Mouse (Mus musculus): ENCODE measurements around the gene Zswim1. TPM values are rescaled to one million over a fixed set of nuclear protein-coding genes. Genes with fewer than 3 reads are reported as not detected.

The Zswim1 gene
- total and polyA plus RNA-seq, 2 experiments from 2014 or later, result 5.4 to 7.4 TPM

- H3K27ac ChIP-seq (ENCODE audit: low read depth), result no peak overlapping the region
- no peak overlapping the region for H3K4me2 ChIP-seq (ENCODE audit: low read depth, low read length)
- H3K4me1 ChIP-seq (ENCODE audit: control insufficient read depth, insufficient read depth), result peaks cover 1% of the 10 kb centered on the region; the same call in 1 of the 2 replicates
- 90% methylated on average over 1 of the region's 1 CpGs for WGBS
- peaks cover 42% of the 10 kb centered on the region for H3K36me3 ChIP-seq (replicated peaks; ENCODE audit: control insufficient read depth, insufficient read depth, low read length)
- TF ChIP-seq CTCF (IDR thresholded peaks at IDR 0.05; ENCODE audit: low read depth) (no peak), EP300 (IDR thresholded peaks at IDR 0.05; ENCODE audit: low read depth) (no peak)
- no peak overlapping the region for H3K9ac ChIP-seq (replicated peaks; ENCODE audit: low read depth, low read length)
- no peaks in the 10 kb centered on the region for H3K9me3 ChIP-seq (replicated peaks; ENCODE audit: control insufficient read depth, low read length)
- no peaks in the 10 kb centered on the region for H3K27me3 ChIP-seq (ENCODE audit: control insufficient read depth, insufficient read depth, low read length)
- ATAC-seq (ENCODE audit: insufficient read depth, low read depth) (no peak), DNase-seq (ENCODE audit: low spot score) (no peak)
- no peak overlapping the region for H3K4me3 ChIP-seq (ENCODE audit: low read depth, low read length)
Observed at GRCm38 (mm10) chr2:164829090-164829489, 6.6 kb downstream of the Zswim1 start.

DNA sequence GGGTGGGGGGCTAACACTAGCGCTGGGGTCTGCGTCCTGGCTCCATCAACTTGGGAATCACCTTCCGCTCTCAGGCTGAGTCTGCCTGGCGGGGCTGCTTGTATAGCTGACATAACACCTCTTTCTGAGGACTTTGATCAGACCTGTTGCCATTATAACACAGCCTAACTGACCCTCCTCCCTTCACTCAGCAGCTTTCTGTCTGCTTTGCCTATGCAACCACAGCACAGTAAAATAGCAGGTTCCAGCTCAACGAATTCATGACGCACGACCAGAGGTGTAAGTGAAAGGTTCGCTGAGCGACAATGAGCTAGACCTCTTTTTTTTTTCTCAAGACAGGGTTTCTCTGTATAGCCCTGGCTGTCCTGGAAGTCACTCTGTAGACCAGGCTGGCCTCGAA lies 8.5 kb downstream of the Zswim1 start:
- 81% methylated on average over 10 of the region's 10 CpGs for WGBS
- Histone ChIP-seq H3K9ac (replicated peaks; ENCODE audit: low read depth, low read length) (no peak overlapping the region), H3K27me3 (ENCODE audit: control insufficient read depth, insufficient read depth, low read length) (no peaks in the 10 kb centered on the region), H3K36me3 (replicated peaks; ENCODE audit: control insufficient read depth, insufficient read depth, low read length) (peaks cover 35% of the 10 kb centered on the region), H3K9me3 (replicated peaks; ENCODE audit: control insufficient read depth, low read length) (no peaks in the 10 kb centered on the region), H3K27ac (ENCODE audit: low read depth) (no peak overlapping the region), H3K4me3 (ENCODE audit: low read depth, low read length) (no peak overlapping the region), H3K4me1 (ENCODE audit: control insufficient read depth, insufficient read depth) (peaks cover 9% of the 10 kb centered on the region), H3K4me2 (ENCODE audit: low read depth, low read length) (no peak overlapping the region)
- DNase-seq (ENCODE audit: low spot score) (no peak), ATAC-seq (ENCODE audit: insufficient read depth, low read depth) (no peak)
- TF ChIP-seq CTCF (IDR thresholded peaks at IDR 0.05; ENCODE audit: low read depth) (no peak), EP300 (IDR thresholded peaks at IDR 0.05; ENCODE audit: low read depth) (no peak)

DNA sequence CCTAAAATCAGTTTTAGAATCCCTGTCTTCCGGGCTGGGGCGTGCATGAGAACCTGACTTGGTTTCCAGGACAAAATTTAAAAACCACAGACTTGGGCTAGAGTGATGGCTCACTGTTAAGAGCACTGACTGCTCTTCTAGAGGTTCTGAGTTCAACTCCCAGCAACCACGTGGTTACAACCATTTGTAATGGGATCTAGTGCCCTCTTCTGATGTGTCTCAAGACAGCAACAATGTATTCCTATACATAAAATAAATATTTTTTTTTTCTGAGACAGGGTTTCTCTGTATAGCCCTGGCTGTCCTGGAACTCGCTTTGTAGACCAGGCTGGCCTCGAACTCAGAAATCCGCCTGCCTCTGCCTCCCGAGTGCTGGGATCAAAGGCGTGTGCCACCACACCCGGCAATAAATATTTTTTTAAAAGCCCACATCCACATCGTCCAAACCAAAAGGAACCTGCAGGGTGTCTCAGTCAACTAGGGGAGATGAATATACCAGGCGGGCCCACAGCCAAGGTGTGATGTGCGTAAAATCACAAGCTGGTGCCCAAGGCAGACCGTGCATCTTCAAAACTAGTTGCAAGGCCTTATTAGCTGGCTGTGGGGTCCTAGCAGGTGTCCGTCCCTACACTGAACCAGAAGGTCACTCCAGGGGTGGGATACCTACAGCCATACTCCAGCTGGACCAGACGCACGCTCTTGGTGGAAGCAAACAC lies 9.7 kb downstream of the Zswim1 start:
- peaks cover 9% of the 10 kb centered on the region for H3K4me1 ChIP-seq (ENCODE audit: control insufficient read depth, insufficient read depth)
- 54% methylated on average over 16 of the region's 16 CpGs for WGBS

DNA sequence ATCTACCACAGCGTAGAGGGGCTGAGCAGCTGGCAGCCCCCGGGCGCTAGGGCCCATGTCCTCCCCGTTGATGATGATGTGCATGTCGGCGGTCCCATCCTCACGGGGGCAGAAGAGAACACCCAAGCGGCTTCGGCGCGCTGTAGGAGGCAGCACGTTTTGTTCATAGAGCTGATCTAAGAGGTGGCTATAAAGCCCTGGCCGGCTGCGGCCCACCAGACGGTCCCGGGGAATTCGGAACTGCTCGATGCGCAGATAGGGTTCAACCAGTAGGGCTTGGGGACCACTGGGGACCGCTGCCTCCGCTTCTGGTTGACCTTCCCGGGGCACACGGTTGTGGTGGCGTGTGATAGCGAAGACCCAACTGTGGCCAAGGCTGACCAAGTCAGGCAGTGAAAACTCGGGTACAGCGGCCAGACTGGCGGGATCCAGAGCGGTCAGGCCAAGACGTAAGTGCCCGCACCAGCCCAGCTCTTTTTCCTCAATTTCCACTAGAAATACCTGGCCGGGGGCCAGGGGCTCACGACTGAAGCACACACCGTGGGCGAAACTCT lies 10.3 kb downstream of the Zswim1 start, which contains the start of gene Ctsa:
Gene Ctsa (plus strand): TSS at position 126 of the 554 bp plus-strand sequence.
- Histone ChIP-seq H3K4me1 (ENCODE audit: control insufficient read depth, insufficient read depth) (peaks cover 9% of the 10 kb centered on the region), H3K27me3 (ENCODE audit: control insufficient read depth, insufficient read depth, low read length) (no peaks in the 10 kb centered on the region), H3K27ac (ENCODE audit: low read depth) (peak within 1 kb of the TSS; percentile 90), H3K9me3 (replicated peaks; ENCODE audit: control insufficient read depth, low read length) (no peaks in the 10 kb centered on the region), H3K4me2 (ENCODE audit: low read depth, low read length) (peak within 1 kb of the TSS; percentile 76), H3K9ac (replicated peaks; ENCODE audit: low read depth, low read length) (peak within 1 kb of the TSS; percentile 59), H3K36me3 (replicated peaks; ENCODE audit: control insufficient read depth, insufficient read depth, low read length) (peaks cover 35% of the 10 kb centered on the region), H3K4me3 (ENCODE audit: low read depth, low read length) (peak within 1 kb of the TSS; percentile 76)
- WGBS, result under 1% methylated on average over 35 of the region's 35 CpGs
- ATAC-seq (ENCODE audit: insufficient read depth, low read depth), result peak; percentile 80
- DNase-seq (ENCODE audit: low spot score), result peak; percentile 76
- TF ChIP-seq CTCF (IDR thresholded peaks at IDR 0.05; ENCODE audit: low read depth) (peak; percentile 78), EP300 (IDR thresholded peaks at IDR 0.05; ENCODE audit: low read depth) (no peak)

More for the DNA sequence above, 9.7 kb downstream of the Zswim1 start:
- ATAC-seq (ENCODE audit: insufficient read depth, low read depth) (no peak), DNase-seq (ENCODE audit: low spot score) (no peak)
- H3K4me2 ChIP-seq (ENCODE audit: low read depth, low read length), result peak overlapping the region; percentile 76
- H3K9me3 ChIP-seq (replicated peaks; ENCODE audit: control insufficient read depth, low read length), result no peaks in the 10 kb centered on the region
- no peaks in the 10 kb centered on the region for H3K27me3 ChIP-seq (ENCODE audit: control insufficient read depth, insufficient read depth, low read length)
- peaks cover 35% of the 10 kb centered on the region for H3K36me3 ChIP-seq (replicated peaks; ENCODE audit: control insufficient read depth, insufficient read depth, low read length)
- peak overlapping the region; percentile 76 for H3K4me3 ChIP-seq (ENCODE audit: low read depth, low read length)
- peak overlapping the region; percentile 90 for H3K27ac ChIP-seq (ENCODE audit: low read depth)
- H3K9ac ChIP-seq (replicated peaks; ENCODE audit: low read depth, low read length), result peak overlapping the region; percentile 59; the same call in 1 of the 2 replicates
- TF ChIP-seq CTCF (IDR thresholded peaks at IDR 0.05; ENCODE audit: low read depth) (no peak), EP300 (IDR thresholded peaks at IDR 0.05; ENCODE audit: low read depth) (no peak)

DNA sequence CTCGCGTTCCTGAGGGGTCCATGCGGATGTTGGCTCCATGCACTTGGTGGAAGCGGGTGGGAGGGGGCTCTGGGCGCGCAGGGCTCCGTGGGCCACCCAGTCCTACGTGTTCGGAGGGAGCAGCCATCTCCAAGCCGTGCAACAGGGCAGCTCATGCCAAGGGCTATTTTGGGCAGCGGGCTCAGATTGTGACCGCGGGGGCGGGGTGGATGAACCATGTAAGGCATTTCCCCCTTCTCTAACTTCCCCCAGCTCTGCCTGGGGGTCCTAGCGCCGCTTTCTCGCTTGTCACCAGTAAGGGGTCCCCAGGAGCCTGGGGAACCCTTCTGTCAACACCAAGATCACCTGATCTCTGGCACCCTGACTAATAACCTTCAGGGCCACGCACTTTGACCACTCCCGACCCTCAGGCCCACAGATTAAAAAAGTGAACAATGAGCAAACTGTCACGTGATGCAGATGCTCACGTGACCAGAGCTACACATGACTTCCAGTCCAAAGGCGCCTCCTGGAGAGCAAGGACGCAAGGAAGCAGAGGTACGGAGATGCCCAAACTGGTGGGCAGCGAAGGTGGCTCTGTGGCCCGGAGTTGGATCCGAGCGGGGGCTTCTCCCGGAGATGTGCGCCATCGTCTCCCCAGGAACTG lies 11.0 kb downstream of the Zswim1 start, which contains the start of gene Neurl2:
Gene Neurl2 (minus strand): TSS at position 143 of the 646 bp plus-strand sequence.
- Histone ChIP-seq H3K27ac (ENCODE audit: low read depth) (peak within 1 kb of the TSS; percentile 90), H3K36me3 (replicated peaks; ENCODE audit: control insufficient read depth, insufficient read depth, low read length) (peaks cover 35% of the 10 kb centered on the region), H3K9ac (replicated peaks; ENCODE audit: low read depth, low read length) (peak within 1 kb of the TSS; percentile 59), H3K27me3 (ENCODE audit: control insufficient read depth, insufficient read depth, low read length) (no peaks in the 10 kb centered on the region), H3K4me3 (ENCODE audit: low read depth, low read length) (peak within 1 kb of the TSS; percentile 76), H3K4me1 (ENCODE audit: control insufficient read depth, insufficient read depth) (peaks cover 9% of the 10 kb centered on the region), H3K4me2 (ENCODE audit: low read depth, low read length) (peak within 1 kb of the TSS; percentile 76), H3K9me3 (replicated peaks; ENCODE audit: control insufficient read depth, low read length) (no peaks in the 10 kb centered on the region)
- ATAC-seq (ENCODE audit: insufficient read depth, low read depth), result peak; percentile 92
- TF ChIP-seq EP300 (IDR thresholded peaks at IDR 0.05; ENCODE audit: low read depth), result no peak; the same call in 1 of the 2 replicates
- TF ChIP-seq CTCF (IDR thresholded peaks at IDR 0.05; ENCODE audit: low read depth), result 0 out of 2 replicates have a peak, but pooled peaks have one; percentile 2
- WGBS, result under 1% methylated on average over 31 of the region's 31 CpGs
- peak; percentile 94 for DNase-seq (ENCODE audit: low spot score)
